Mouse (Mus musculus): ENCODE data around the gene Nabp2. TPM values are rescaled to one million over a fixed set of nuclear protein-coding genes. Genes with fewer than 3 reads are reported as not detected.

The Nabp2 gene
- polyA plus RNA-seq (2015; fragmentation: Nextera tagmentation; extraction: Ambion mirVana), result 72.3 and 73.0 TPM in 2 replicates

- H3K9me3 ChIP-seq, result no peaks in the 10 kb centered on the region
- peak; percentile 88 for ATAC-seq (ENCODE audit: insufficient number of reproducible peaks, insufficient read depth, low FRiP score, low TSS enrichment, low read depth)
- peak within 1 kb of the TSS; percentile 89 for H3K9ac ChIP-seq
- H3K4me1 ChIP-seq, result peaks cover 39% of the 10 kb centered on the region
- H3K27me3 ChIP-seq, result no peaks in the 10 kb centered on the region
- H3K36me3 ChIP-seq, result peaks cover 34% of the 10 kb centered on the region
- H3K27ac ChIP-seq, result peak within 1 kb of the TSS; percentile 98
- WGBS, result under 1% methylated on average over 50 of the region's 50 CpGs
- H3K4me2 ChIP-seq, result peak within 1 kb of the TSS; percentile 98
- peak within 1 kb of the TSS; percentile 87 for H3K4me3 ChIP-seq
Observed at GRCm38 (mm10) chr10:128411211-128412054, at the start of gene Nabp2, which contains the start of gene Rnf41. Gene Nabp2, minus strand, starts transcription at chr10:128411492. Gene Rnf41, plus strand, starts transcription at chr10:128411657.

GRCm38 (mm10) chr10:128460270-128460630 lies 49.0 kb upstream of the Nabp2 start:
- no peaks in the 10 kb centered on the region for H3K27me3 ChIP-seq
- H3K27ac ChIP-seq, result no peak overlapping the region
- ATAC-seq (ENCODE audit: insufficient number of reproducible peaks, insufficient read depth, low FRiP score, low TSS enrichment, low read depth), result no peak
- peak overlapping the region; percentile 89 for H3K4me2 ChIP-seq
- H3K4me3 ChIP-seq, result peak overlapping the region; percentile 77
- peaks cover 13% of the 10 kb centered on the region for H3K4me1 ChIP-seq
- H3K9ac ChIP-seq, result peak overlapping the region; percentile 98
- no peaks in the 10 kb centered on the region for H3K9me3 ChIP-seq
- H3K36me3 ChIP-seq, result peaks cover 38% of the 10 kb centered on the region
- WGBS, result 3% methylated on average over 5 of the region's 5 CpGs

- WGBS, result 1% methylated on average over 31 of the region's 67 CpGs
- H3K27me3 ChIP-seq, result no peaks in the 10 kb centered on the region
- H3K9me3 ChIP-seq, result no peaks in the 10 kb centered on the region
- H3K4me3 ChIP-seq, result peak overlapping the region; percentile 77
- peak overlapping the region; percentile 93 for H3K27ac ChIP-seq
- peak overlapping the region; percentile 89 for H3K4me2 ChIP-seq
- H3K9ac ChIP-seq, result peak overlapping the region; percentile 98
- peaks cover 13% of the 10 kb centered on the region for H3K4me1 ChIP-seq
- peak; percentile 40; the same call in 1 of the 2 replicates for ATAC-seq (ENCODE audit: insufficient number of reproducible peaks, insufficient read depth, low FRiP score, low TSS enrichment, low read depth)
- peaks cover 32% of the 10 kb centered on the region for H3K36me3 ChIP-seq
Observed at GRCm38 (mm10) chr10:128459409-128460269, 48.3 kb upstream of the Nabp2 start.

- Histone ChIP-seq H3K27me3 (no peaks in the 10 kb centered on the region), H3K36me3 (peaks cover 24% of the 10 kb centered on the region)
- WGBS, result under 1% methylated on average over 74 of the region's 86 CpGs
Observed at GRCm38 (mm10) chr10:128458719-128459408, 47.6 kb upstream of the Nabp2 start, which contains the start of gene Smarcc2. Gene Smarcc2, plus strand, starts transcription at chr10:128459248.

GRCm38 (mm10) chr10:128458348-128458718 lies 47.0 kb upstream of the Nabp2 start:
- Histone ChIP-seq H3K9ac (peak overlapping the region; percentile 98), H3K36me3 (peaks cover 19% of the 10 kb centered on the region), H3K27me3 (no peaks in the 10 kb centered on the region), H3K27ac (peak overlapping the region; percentile 93), H3K9me3 (no peaks in the 10 kb centered on the region), H3K4me1 (peaks cover 13% of the 10 kb centered on the region), H3K4me3 (peak overlapping the region; percentile 77), H3K4me2 (peak overlapping the region; percentile 89)
- WGBS, result under 1% methylated on average over 29 of the region's 29 CpGs
- ATAC-seq (ENCODE audit: insufficient number of reproducible peaks, insufficient read depth, low FRiP score, low TSS enrichment, low read depth), result peak; percentile 65

More at GRCm38 (mm10) chr10:128458719-128459408, 47.6 kb upstream of the Nabp2 start, which contains the start of gene Smarcc2:
- peak within 1 kb of the TSS; percentile 89 for H3K4me2 ChIP-seq
- peak within 1 kb of the TSS; percentile 77 for H3K4me3 ChIP-seq
- H3K9me3 ChIP-seq, result no peaks in the 10 kb centered on the region
- H3K9ac ChIP-seq, result peak within 1 kb of the TSS; percentile 98
- ATAC-seq (ENCODE audit: insufficient number of reproducible peaks, insufficient read depth, low FRiP score, low TSS enrichment, low read depth), result peak; percentile 72
- peaks cover 13% of the 10 kb centered on the region for H3K4me1 ChIP-seq
- peak within 1 kb of the TSS; percentile 93 for H3K27ac ChIP-seq

GRCm38 (mm10) chr10:128457676-128458075 lies 46.4 kb upstream of the Nabp2 start:
- Histone ChIP-seq H3K9ac (no peak overlapping the region), H3K9me3 (no peaks in the 10 kb centered on the region), H3K4me3 (0 out of 2 replicates have a peak overlapping the region, but pooled peaks have one; percentile 77), H3K27me3 (no peaks in the 10 kb centered on the region), H3K4me2 (peak overlapping the region; percentile 89), H3K27ac (no peak overlapping the region), H3K36me3 (peaks cover 13% of the 10 kb centered on the region), H3K4me1 (peaks cover 13% of the 10 kb centered on the region)
- ATAC-seq (ENCODE audit: insufficient number of reproducible peaks, insufficient read depth, low FRiP score, low TSS enrichment, low read depth), result no peak
- WGBS, result 77% methylated on average over 6 of the region's 6 CpGs

- Histone ChIP-seq H3K4me1 (peaks cover 3% of the 10 kb centered on the region), H3K36me3 (no peaks in the 10 kb centered on the region), H3K9ac (no peak overlapping the region), H3K27ac (no peak overlapping the region), H3K9me3 (no peaks in the 10 kb centered on the region), H3K4me2 (peak overlapping the region; percentile 44), H3K4me3 (peak overlapping the region; percentile 26), H3K27me3 (no peaks in the 10 kb centered on the region)
- ATAC-seq (ENCODE audit: insufficient number of reproducible peaks, insufficient read depth, low FRiP score, low TSS enrichment, low read depth), result no peak
- 3% methylated on average over 6 of the region's 6 CpGs for WGBS
Observed at GRCm38 (mm10) chr10:128455280-128455679, 44.0 kb upstream of the Nabp2 start.

GRCm38 (mm10) chr10:128454471-128454870 lies 43.2 kb upstream of the Nabp2 start:
- Histone ChIP-seq H3K27ac (no peak overlapping the region), H3K36me3 (no peaks in the 10 kb centered on the region), H3K4me3 (no peak overlapping the region), H3K9me3 (no peaks in the 10 kb centered on the region), H3K27me3 (no peaks in the 10 kb centered on the region), H3K9ac (no peak overlapping the region), H3K4me1 (no peaks in the 10 kb centered on the region), H3K4me2 (no peak overlapping the region)
- no peak for ATAC-seq (ENCODE audit: insufficient number of reproducible peaks, insufficient read depth, low FRiP score, low TSS enrichment, low read depth)
- WGBS, result 68% methylated on average over 3 of the region's 3 CpGs

GRCm38 (mm10) chr10:128451014-128451413 lies 39.7 kb upstream of the Nabp2 start:
- Histone ChIP-seq H3K4me2 (no peak overlapping the region), H3K4me1 (no peaks in the 10 kb centered on the region), H3K4me3 (no peak overlapping the region), H3K27me3 (no peaks in the 10 kb centered on the region), H3K9me3 (no peaks in the 10 kb centered on the region), H3K9ac (no peak overlapping the region), H3K36me3 (no peaks in the 10 kb centered on the region), H3K27ac (no peak overlapping the region)
- WGBS, result 75% methylated on average over 6 of the region's 6 CpGs
- no peak for ATAC-seq (ENCODE audit: insufficient number of reproducible peaks, insufficient read depth, low FRiP score, low TSS enrichment, low read depth)

- Histone ChIP-seq H3K4me1 (no peaks in the 10 kb centered on the region), H3K9ac (no peak overlapping the region), H3K36me3 (peaks cover 19% of the 10 kb centered on the region), H3K27ac (no peak overlapping the region), H3K4me2 (no peak overlapping the region), H3K4me3 (no peak overlapping the region), H3K9me3 (no peaks in the 10 kb centered on the region), H3K27me3 (no peaks in the 10 kb centered on the region)
- WGBS, result 89% methylated on average over 4 of the region's 4 CpGs
- ATAC-seq (ENCODE audit: insufficient number of reproducible peaks, insufficient read depth, low FRiP score, low TSS enrichment, low read depth), result no peak
Observed at GRCm38 (mm10) chr10:128445407-128445806, 34.1 kb upstream of the Nabp2 start.

GRCm38 (mm10) chr10:128444354-128444753 lies 33.1 kb upstream of the Nabp2 start:
- ATAC-seq (ENCODE audit: insufficient number of reproducible peaks, insufficient read depth, low FRiP score, low TSS enrichment, low read depth), result no peak
- WGBS, result 62% methylated on average over 6 of the region's 6 CpGs
- no peaks in the 10 kb centered on the region for H3K9me3 ChIP-seq
- H3K36me3 ChIP-seq, result peaks cover 29% of the 10 kb centered on the region
- no peak overlapping the region for H3K4me2 ChIP-seq
- no peak overlapping the region for H3K27ac ChIP-seq
- H3K4me1 ChIP-seq, result no peaks in the 10 kb centered on the region
- no peak overlapping the region for H3K4me3 ChIP-seq
- no peaks in the 10 kb centered on the region for H3K27me3 ChIP-seq
- no peak overlapping the region for H3K9ac ChIP-seq
